Mouse (Mus musculus) limb, embryonic 14.5 days (tissue): ENCODE data around the gene Raph1. TPM values are rescaled to one million over a fixed set of nuclear protein-coding genes. Genes with fewer than 3 reads are reported as not detected.

Experiments used
- ATAC-seq: fragments of 200-750 bp; cut with Nextera tagmentation; 2 replicates; pipeline ENCODE4 v1.8.0; 2017; ENCODE audit warnings: low read depth, moderate number of reproducible peaks, moderate TSS enrichment; ENCODE audit not compliant: low FRiP score
- DNase-seq: peaks from one replicate; pipeline ENCODE4 v3.0.0-alpha.2; 2015; ENCODE audit warnings: low spot score
- H3K27ac ChIP-seq: fragments of 300-500 bp; sonication (generic); replicated peaks from 2 replicates; pipeline ENCODE4 v1.5.1; 2014; ENCODE audit warnings: low read depth, mild to moderate bottlenecking, low read length, moderate library complexity, mixed read lengths
- H3K27me3 ChIP-seq: fragments of 300-500 bp; sonication (generic); 2 replicates; pipeline ENCODE4 v1.6.1; 2014; ENCODE audit warnings: low read length, mixed read lengths; ENCODE audit not compliant: control insufficient read depth, insufficient read depth
- H3K36me3 ChIP-seq: fragments of 300-500 bp; sonication (generic); 2 replicates; pipeline ENCODE4 v1.6.1; 2014; ENCODE audit warnings: mild to moderate bottlenecking, low read length, moderate library complexity, mixed read lengths; ENCODE audit not compliant: control insufficient read depth, insufficient read depth
- H3K4me1 ChIP-seq: fragments of 300-500 bp; sonication (generic); 2 replicates; pipeline ENCODE4 v1.6.1; 2014; ENCODE audit warnings: antibody characterized with exemption, low read length, mixed read lengths; ENCODE audit not compliant: control insufficient read depth, insufficient read depth
- H3K4me2 ChIP-seq: fragments of 300-500 bp; sonication (generic); replicated peaks from 2 replicates; pipeline ENCODE4 v1.6.1; 2014; ENCODE audit warnings: low read depth, mild to moderate bottlenecking, low read length, moderate library complexity; ENCODE audit not compliant: severe bottlenecking
- H3K4me3 ChIP-seq: fragments of 300-500 bp; sonication (generic); replicated peaks from 2 replicates; pipeline ENCODE4 v1.5.1; 2014; ENCODE audit warnings: low read length
- H3K9ac ChIP-seq: fragments of 300-500 bp; sonication (generic); 2 replicates; pipeline ENCODE4 v1.6.1; 2014; ENCODE audit warnings: mild to moderate bottlenecking, low read depth, low read length, moderate library complexity; ENCODE audit not compliant: severe bottlenecking
- H3K9me3 ChIP-seq: fragments of 300-500 bp; sonication (generic); 2 replicates; pipeline ENCODE4 v1.6.1; 2016; ENCODE audit warnings: low read length; ENCODE audit not compliant: control insufficient read depth
- POLR2A ChIP-seq: fragments of 200-500 bp; IDR thresholded peaks from 2 replicates; pipeline ENCODE4 v1.8.0; 2012; ENCODE audit warnings: inconsistent platforms, mild to moderate bottlenecking, moderate library complexity, borderline replicate concordance; ENCODE audit not compliant: insufficient read depth, insufficient read length; ENCODE audit errors: extremely low read depth
- WGBS: fragments of 180-500 bp; shearing (Covaris S2); extraction: QIAGEN DNeasy Blood & Tissue Kit; methylation state at CpG from one replicate; pipeline ENCODE4 v1.1.7; 2014; 5-methylcytosine and 5-hydroxymethylcytosine counted together
- polyA plus RNA-seq, 2 experiments: library from polyadenylated mRNA; depleted of rRNA in 1 of 2; stranded (reverse) in 1 of 2; unstranded in 1 of 2; fragments of >200 nt; fragmentation: Nextera tagmentation in 1 of 2; extraction: Ambion mirVana in 1 of 2; gene quantifications; 2 replicates each; pipeline versions ENCODE4 v1.2.1 to v1.2.3; 2012 to 2014

Gene Raph1
- polyA plus RNA-seq, 2 experiments: 25.6 to 30.4 TPM

DNA sequence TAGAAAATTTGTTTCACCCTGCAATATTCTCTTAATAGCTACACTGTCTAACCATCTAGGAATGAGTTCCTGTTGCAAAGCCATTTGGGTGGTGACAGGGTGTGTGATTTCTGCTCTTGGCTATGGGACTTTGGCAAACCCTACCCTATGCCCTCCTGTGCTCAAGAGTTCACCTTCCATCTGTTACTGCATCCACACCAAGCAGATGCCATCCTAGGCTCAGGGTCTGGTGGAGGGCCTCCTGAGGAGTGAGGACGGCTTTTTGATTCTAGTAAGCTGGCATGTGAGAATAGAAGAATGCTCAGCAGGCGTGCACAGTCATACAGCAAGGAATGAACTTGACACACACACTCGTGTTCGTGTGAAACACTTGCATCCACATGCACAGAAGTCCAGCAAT, 76.4 kb downstream of the Raph1 start:
- no peak overlapping the region for H3K27ac ChIP-seq
- H3K36me3 ChIP-seq: peaks cover 71% of the 10 kb centered on the region
- DNase-seq (no peak), ATAC-seq (no peak)
- no peak overlapping the region for H3K4me3 ChIP-seq
- H3K27me3 ChIP-seq: no peaks in the 10 kb centered on the region
- TF ChIP-seq POLR2A: no peak
- H3K9me3 ChIP-seq: no peaks in the 10 kb centered on the region
- no peak overlapping the region for H3K4me2 ChIP-seq
- H3K4me1 ChIP-seq: no peaks in the 10 kb centered on the region
- H3K9ac ChIP-seq: no peak overlapping the region
- 82% methylated on average over 4 of the region's 4 CpGs for WGBS

DNA sequence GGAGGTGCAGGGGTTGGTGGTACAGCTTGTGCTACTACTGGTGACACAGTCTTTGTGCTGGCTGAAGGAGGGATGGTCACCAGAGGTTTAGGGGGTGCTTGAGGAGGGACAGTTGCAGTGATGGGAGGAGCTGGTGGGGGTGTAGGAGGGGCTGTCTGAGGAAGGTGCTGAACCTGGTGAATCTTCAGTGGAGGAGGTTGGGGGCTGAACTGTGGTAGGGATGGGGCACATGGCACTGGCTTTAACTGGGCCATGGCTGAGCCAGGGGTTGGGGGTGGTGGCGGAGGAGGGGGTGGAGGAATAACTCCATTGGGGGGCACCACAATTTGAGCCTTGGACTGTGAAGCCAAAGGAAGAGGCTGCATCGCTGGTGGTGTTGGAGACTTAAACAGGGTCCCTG, 77.2 kb downstream of the Raph1 start:
- no peaks in the 10 kb centered on the region for H3K9me3 ChIP-seq
- no peak overlapping the region for H3K27ac ChIP-seq
- DNase-seq (no peak), ATAC-seq (no peak)
- no peak for TF ChIP-seq POLR2A
- H3K27me3 ChIP-seq: no peaks in the 10 kb centered on the region
- no peak overlapping the region for H3K9ac ChIP-seq
- 86% methylated on average over 2 of the region's 2 CpGs for WGBS
- no peak overlapping the region for H3K4me2 ChIP-seq
- H3K4me3 ChIP-seq: no peak overlapping the region
- H3K36me3 ChIP-seq: peaks cover 65% of the 10 kb centered on the region
- H3K4me1 ChIP-seq: no peaks in the 10 kb centered on the region

DNA sequence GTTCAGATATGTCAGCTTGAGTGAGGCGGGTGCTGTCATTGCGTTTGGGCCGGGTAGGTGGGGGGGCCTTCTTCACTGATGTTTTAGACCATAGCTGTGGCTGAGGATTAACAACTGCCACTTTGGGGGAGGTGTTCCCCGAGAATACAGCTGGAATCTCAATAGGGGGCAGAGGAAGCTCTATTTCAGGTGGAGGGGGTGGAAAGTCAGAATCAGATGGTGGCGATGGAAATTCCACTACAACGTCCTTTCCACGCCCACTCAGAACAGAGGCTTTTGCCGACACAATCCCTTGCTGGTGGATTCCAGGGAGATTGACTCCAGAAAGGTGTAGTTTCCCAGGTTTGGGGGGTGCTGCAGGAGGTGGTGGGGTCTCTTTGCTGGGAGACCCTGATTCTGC, 78.3 kb downstream of the Raph1 start:
- no peak for TF ChIP-seq POLR2A
- no peak for DNase-seq
- H3K4me1 ChIP-seq: no peaks in the 10 kb centered on the region
- H3K27me3 ChIP-seq: no peaks in the 10 kb centered on the region
- H3K4me2 ChIP-seq: no peak overlapping the region
- no peak for ATAC-seq
- H3K9ac ChIP-seq: no peak overlapping the region
- H3K4me3 ChIP-seq: no peak overlapping the region
- H3K36me3 ChIP-seq: peaks cover 59% of the 10 kb centered on the region
- no peaks in the 10 kb centered on the region for H3K9me3 ChIP-seq
- 87% methylated on average over 8 of the region's 8 CpGs for WGBS
- H3K27ac ChIP-seq: no peak overlapping the region

DNA sequence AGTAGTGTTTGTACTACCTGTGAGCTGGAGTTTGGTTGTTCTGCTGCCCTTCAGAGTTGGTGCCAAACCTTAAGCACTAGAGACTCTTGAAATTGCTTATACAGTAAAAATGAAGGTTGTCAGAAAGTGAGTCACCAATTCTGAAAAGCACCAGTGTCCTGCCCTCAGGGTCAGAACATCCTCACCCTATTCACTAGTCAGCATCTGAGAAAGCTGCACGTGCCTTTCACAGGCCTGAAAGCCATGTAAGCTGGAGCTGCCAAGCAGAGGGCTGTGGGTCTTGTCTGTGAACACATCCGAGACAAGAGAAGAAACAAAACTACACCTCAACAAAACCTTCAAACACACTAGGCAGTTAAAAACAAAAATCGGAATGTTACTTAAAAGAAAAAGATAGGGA, 81.3 kb downstream of the Raph1 start:
- TF ChIP-seq POLR2A: no peak
- H3K27ac ChIP-seq: no peak overlapping the region
- H3K9ac ChIP-seq: no peak overlapping the region
- 82% methylated on average over 3 of the region's 3 CpGs for WGBS
- ATAC-seq (no peak), DNase-seq (no peak)
- no peaks in the 10 kb centered on the region for H3K4me1 ChIP-seq
- H3K4me3 ChIP-seq: no peak overlapping the region
- H3K9me3 ChIP-seq: no peaks in the 10 kb centered on the region
- no peak overlapping the region for H3K4me2 ChIP-seq
- no peaks in the 10 kb centered on the region for H3K27me3 ChIP-seq
- H3K36me3 ChIP-seq: peaks cover 38% of the 10 kb centered on the region

DNA sequence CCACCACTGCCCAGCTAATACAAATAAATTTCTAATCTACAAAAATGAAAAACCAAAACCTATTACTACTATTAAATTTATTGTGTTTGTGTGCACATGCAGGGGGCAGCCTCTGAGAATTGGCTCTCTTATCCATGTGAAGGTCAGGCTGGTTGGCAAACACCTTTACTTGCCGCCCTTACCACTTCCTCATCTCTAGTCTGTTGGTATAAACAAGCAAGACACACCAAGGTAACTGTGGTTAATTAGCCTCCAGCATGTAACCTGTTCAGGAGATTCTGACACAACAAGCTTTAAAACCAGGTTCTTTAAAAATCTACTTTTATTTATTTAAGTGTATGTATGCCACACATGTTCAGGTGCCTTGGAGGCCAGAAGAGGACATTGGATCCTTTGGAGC, 84.0 kb downstream of the Raph1 start:
- H3K9ac ChIP-seq: no peak overlapping the region
- peaks cover 21% of the 10 kb centered on the region for H3K36me3 ChIP-seq

DNA sequence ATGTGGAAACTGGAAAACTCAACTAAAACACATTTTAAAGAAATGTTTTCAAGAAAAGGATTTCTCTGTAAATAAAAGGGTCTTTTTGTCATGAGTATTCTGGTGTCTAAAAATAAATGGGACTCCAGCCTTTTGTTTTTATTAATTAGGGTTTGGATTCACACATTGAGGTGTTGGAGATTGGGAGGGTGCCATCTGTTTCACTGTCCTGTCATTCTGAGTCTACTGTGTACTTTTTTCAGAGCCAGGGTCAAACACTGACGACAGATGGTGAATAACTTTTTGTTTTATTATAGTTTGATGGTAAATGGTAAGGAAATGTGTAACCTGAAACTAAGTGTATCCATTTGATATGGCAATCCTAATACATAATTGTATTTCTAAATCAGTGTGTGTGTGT, 85.3 kb downstream of the Raph1 start:
- Histone ChIP-seq H3K4me3 (no peak overlapping the region), H3K27me3 (no peaks in the 10 kb centered on the region), H3K36me3 (peaks cover 26% of the 10 kb centered on the region), H3K9me3 (no peaks in the 10 kb centered on the region), H3K4me2 (no peak overlapping the region), H3K4me1 (no peaks in the 10 kb centered on the region), H3K9ac (no peak overlapping the region), H3K27ac (no peak overlapping the region)
- 64% methylated on average over 1 of the region's 1 CpGs for WGBS
- no peak for TF ChIP-seq POLR2A
- DNase-seq (no peak), ATAC-seq (no peak)

More for the DNA sequence above, 84.0 kb downstream of the Raph1 start:
- ATAC-seq (no peak), DNase-seq (no peak)
- Histone ChIP-seq H3K9me3 (no peaks in the 10 kb centered on the region), H3K4me3 (no peak overlapping the region), H3K4me1 (no peaks in the 10 kb centered on the region), H3K27me3 (no peaks in the 10 kb centered on the region), H3K4me2 (no peak overlapping the region), H3K27ac (no peak overlapping the region)
- TF ChIP-seq POLR2A: no peak
- WGBS: 86% methylated on average over 1 of the region's 1 CpGs
